Mouse (Mus musculus): Measurements from ENCODE around the gene Them7. TPM values are rescaled to one million over a fixed set of nuclear protein-coding genes. Genes with fewer than 3 reads are reported as not detected.
A peak's percentile ranks its signal among the peaks of the same experiment; 100 is the strongest.

The Them7 gene
- polyA plus RNA-seq, 1 experiment from 2014 or later, result 21.3 TPM

- H3K4me1 ChIP-seq (replicated peaks; ENCODE audit: insufficient read depth, low read length), result peaks cover 22% of the 10 kb centered on the region; the same call in 1 of the 2 replicates
Measured at GRCm38 (mm10) chr2:105238775-105239174, 14.7 kb downstream of the Them7 start.

GRCm38 (mm10) chr2:105240631-105241030, 16.5 kb downstream of the Them7 start:
- no peak for ATAC-seq (replicated peaks; ENCODE audit: low FRiP score, low read depth)

More at GRCm38 (mm10) chr2:105238775-105239174, 14.7 kb downstream of the Them7 start:
- no peak overlapping the region for H3K27ac ChIP-seq
- H3K27me3 ChIP-seq (ENCODE audit: insufficient read depth, low read length), result no peaks in the 10 kb centered on the region
- peak; percentile 84 for TF ChIP-seq CTCF (IDR thresholded peaks at IDR 0.05; ENCODE audit: low read depth)
- DNase-seq (ENCODE audit: low spot score), result peak; percentile 82
- ATAC-seq (replicated peaks; ENCODE audit: low FRiP score, low read depth), result peak; percentile 33
- no peak overlapping the region for H3K4me3 ChIP-seq (replicated peaks; ENCODE audit: low read depth, low read length)
- WGBS, result 24% methylated on average over 3 of the region's 3 CpGs
- no peaks in the 10 kb centered on the region for H3K36me3 ChIP-seq (ENCODE audit: insufficient read depth, low read length)
- H3K4me2 ChIP-seq (ENCODE audit: low read length), result no peak overlapping the region
- no peaks in the 10 kb centered on the region for H3K9me3 ChIP-seq (replicated peaks; ENCODE audit: low read length)
- no peak overlapping the region for H3K9ac ChIP-seq (ENCODE audit: low read depth, low read length)

GRCm38 (mm10) chr2:105242940-105243339, 18.8 kb downstream of the Them7 start:
- H3K9me3 ChIP-seq (replicated peaks; ENCODE audit: low read length), result no peaks in the 10 kb centered on the region
- no peak overlapping the region for H3K9ac ChIP-seq (ENCODE audit: low read depth, low read length)
- DNase-seq (ENCODE audit: low spot score) (peak; percentile 71), ATAC-seq (replicated peaks; ENCODE audit: low FRiP score, low read depth) (no peak)
- no peak overlapping the region for H3K4me2 ChIP-seq (ENCODE audit: low read length)
- H3K27ac ChIP-seq, result no peak overlapping the region
- TF ChIP-seq CTCF (IDR thresholded peaks at IDR 0.05; ENCODE audit: low read depth), result no peak
- 0 out of 2 replicates have a peak, but pooled peaks cover 10% of the 10 kb centered on the region for H3K4me1 ChIP-seq (replicated peaks; ENCODE audit: insufficient read depth, low read length)
- H3K36me3 ChIP-seq (ENCODE audit: insufficient read depth, low read length), result no peaks in the 10 kb centered on the region
- no peaks in the 10 kb centered on the region for H3K27me3 ChIP-seq (ENCODE audit: insufficient read depth, low read length)
- no peak overlapping the region for H3K4me3 ChIP-seq (replicated peaks; ENCODE audit: low read depth, low read length)
- 11% methylated on average over 7 of the region's 7 CpGs for WGBS

More at GRCm38 (mm10) chr2:105240631-105241030, 16.5 kb downstream of the Them7 start:
- no peak overlapping the region for H3K9ac ChIP-seq (ENCODE audit: low read depth, low read length)
- TF ChIP-seq CTCF (IDR thresholded peaks at IDR 0.05; ENCODE audit: low read depth), result no peak
- no peaks in the 10 kb centered on the region for H3K36me3 ChIP-seq (ENCODE audit: insufficient read depth, low read length)
- 0 out of 2 replicates have a peak overlapping the region, but pooled peaks have one; percentile 20 for H3K27ac ChIP-seq
- no peaks in the 10 kb centered on the region for H3K27me3 ChIP-seq (ENCODE audit: insufficient read depth, low read length)
- H3K4me2 ChIP-seq (ENCODE audit: low read length), result no peak overlapping the region
- no peaks in the 10 kb centered on the region for H3K9me3 ChIP-seq (replicated peaks; ENCODE audit: low read length)
- DNase-seq (ENCODE audit: low spot score), result no peak
- 14% methylated on average over 1 of the region's 1 CpGs for WGBS
- H3K4me1 ChIP-seq (replicated peaks; ENCODE audit: insufficient read depth, low read length), result peaks cover 20% of the 10 kb centered on the region; the same call in 1 of the 2 replicates
- no peak overlapping the region for H3K4me3 ChIP-seq (replicated peaks; ENCODE audit: low read depth, low read length)

- Histone ChIP-seq H3K4me1 (replicated peaks; ENCODE audit: insufficient read depth, low read length) (0 out of 2 replicates have a peak, but pooled peaks cover 10% of the 10 kb centered on the region), H3K27me3 (ENCODE audit: insufficient read depth, low read length) (no peaks in the 10 kb centered on the region), H3K36me3 (ENCODE audit: insufficient read depth, low read length) (no peaks in the 10 kb centered on the region), H3K27ac (no peak overlapping the region), H3K4me2 (ENCODE audit: low read length) (no peak overlapping the region), H3K9ac (ENCODE audit: low read depth, low read length) (no peak overlapping the region), H3K4me3 (replicated peaks; ENCODE audit: low read depth, low read length) (no peak overlapping the region), H3K9me3 (replicated peaks; ENCODE audit: low read length) (no peaks in the 10 kb centered on the region)
- ATAC-seq (replicated peaks; ENCODE audit: low FRiP score, low read depth), result no peak
- DNase-seq (ENCODE audit: low spot score), result no peak
- WGBS, result 46% methylated on average over 13 of the region's 13 CpGs
- TF ChIP-seq CTCF (IDR thresholded peaks at IDR 0.05; ENCODE audit: low read depth), result no peak
Measured at GRCm38 (mm10) chr2:105244733-105245132, 20.6 kb downstream of the Them7 start.

- Histone ChIP-seq H3K4me1 (replicated peaks; ENCODE audit: insufficient read depth, low read length) (no peaks in the 10 kb centered on the region), H3K4me3 (replicated peaks; ENCODE audit: low read depth, low read length) (no peak overlapping the region), H3K9ac (ENCODE audit: low read depth, low read length) (no peak overlapping the region), H3K27me3 (ENCODE audit: insufficient read depth, low read length) (no peaks in the 10 kb centered on the region), H3K9me3 (replicated peaks; ENCODE audit: low read length) (no peaks in the 10 kb centered on the region), H3K36me3 (ENCODE audit: insufficient read depth, low read length) (no peaks in the 10 kb centered on the region), H3K27ac (no peak overlapping the region), H3K4me2 (ENCODE audit: low read length) (no peak overlapping the region)
- DNase-seq (ENCODE audit: low spot score) (no peak), ATAC-seq (replicated peaks; ENCODE audit: low FRiP score, low read depth) (no peak)
- WGBS, result 63% methylated on average over 3 of the region's 3 CpGs
- no peak for TF ChIP-seq CTCF (IDR thresholded peaks at IDR 0.05; ENCODE audit: low read depth)
Measured at GRCm38 (mm10) chr2:105251978-105252377, 27.9 kb downstream of the Them7 start.

GRCm38 (mm10) chr2:105252824-105253223, 28.7 kb downstream of the Them7 start:
- Histone ChIP-seq H3K9me3 (replicated peaks; ENCODE audit: low read length) (no peaks in the 10 kb centered on the region), H3K36me3 (ENCODE audit: insufficient read depth, low read length) (no peaks in the 10 kb centered on the region), H3K27me3 (ENCODE audit: insufficient read depth, low read length) (no peaks in the 10 kb centered on the region), H3K4me1 (replicated peaks; ENCODE audit: insufficient read depth, low read length) (no peaks in the 10 kb centered on the region), H3K27ac (no peak overlapping the region), H3K4me2 (ENCODE audit: low read length) (no peak overlapping the region), H3K4me3 (replicated peaks; ENCODE audit: low read depth, low read length) (no peak overlapping the region), H3K9ac (ENCODE audit: low read depth, low read length) (no peak overlapping the region)
- no peak for TF ChIP-seq CTCF (IDR thresholded peaks at IDR 0.05; ENCODE audit: low read depth)
- ATAC-seq (replicated peaks; ENCODE audit: low FRiP score, low read depth) (peak; percentile 80), DNase-seq (ENCODE audit: low spot score) (no peak)
- WGBS, result 63% methylated on average over 7 of the region's 7 CpGs

GRCm38 (mm10) chr2:105255457-105255856, 31.3 kb downstream of the Them7 start:
- H3K4me3 ChIP-seq (replicated peaks; ENCODE audit: low read depth, low read length), result no peak overlapping the region
- WGBS, result 53% methylated on average over 4 of the region's 4 CpGs
- no peaks in the 10 kb centered on the region for H3K4me1 ChIP-seq (replicated peaks; ENCODE audit: insufficient read depth, low read length)
- no peaks in the 10 kb centered on the region for H3K36me3 ChIP-seq (ENCODE audit: insufficient read depth, low read length)
- ATAC-seq (replicated peaks; ENCODE audit: low FRiP score, low read depth) (no peak), DNase-seq (ENCODE audit: low spot score) (no peak)
- no peaks in the 10 kb centered on the region for H3K9me3 ChIP-seq (replicated peaks; ENCODE audit: low read length)
- no peak overlapping the region for H3K9ac ChIP-seq (ENCODE audit: low read depth, low read length)
- no peak overlapping the region for H3K27ac ChIP-seq
- TF ChIP-seq CTCF (IDR thresholded peaks at IDR 0.05; ENCODE audit: low read depth), result no peak
- no peak overlapping the region for H3K4me2 ChIP-seq (ENCODE audit: low read length)
- H3K27me3 ChIP-seq (ENCODE audit: insufficient read depth, low read length), result no peaks in the 10 kb centered on the region

Data from kidney, postnatal 0 days (tissue).